Mouse (Mus musculus): ENCODE data around the gene Cryaa.

- no peak for TF ChIP-seq POLR2A (IDR thresholded peaks at IDR 0.05; ENCODE audit: low read depth, low read length)
- no peak for TF ChIP-seq CTCF (IDR thresholded peaks at IDR 0.05; ENCODE audit: borderline replicate concordance, insufficient read depth, low read length)
Observed at GRCm38 (mm10) chr17:31660661-31661250, 16.9 kb upstream of the Cryaa start.
